Mouse (Mus musculus) cerebellum, adult 8-10 months (tissue): Measurements from ENCODE around the gene Dgkh.

Source experiments
- DNase-seq: peaks from one replicate; pipeline ENCODE4 v3.0.0; 2022

The Dgkh gene

DNA sequence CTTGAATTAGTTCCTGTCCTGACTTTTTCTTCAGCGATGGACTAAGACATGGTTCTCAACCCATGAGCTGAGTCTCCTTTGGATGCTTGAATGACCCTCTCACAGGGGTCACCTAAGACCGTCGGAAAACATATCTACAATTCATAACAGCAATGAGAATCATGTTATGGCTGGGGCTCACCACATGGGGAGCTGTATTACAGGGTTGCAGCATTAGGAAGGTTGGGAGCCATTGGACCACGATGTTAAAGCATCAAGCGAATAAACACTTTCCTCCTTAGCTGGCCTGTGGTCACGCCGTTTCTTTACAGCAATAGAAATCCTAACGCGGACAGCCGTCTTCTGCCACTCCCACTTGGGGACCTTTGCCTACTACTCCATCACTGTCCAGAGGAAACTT, 62.6 kb downstream of the Dgkh start:
- DNase-seq = no peak

DNA sequence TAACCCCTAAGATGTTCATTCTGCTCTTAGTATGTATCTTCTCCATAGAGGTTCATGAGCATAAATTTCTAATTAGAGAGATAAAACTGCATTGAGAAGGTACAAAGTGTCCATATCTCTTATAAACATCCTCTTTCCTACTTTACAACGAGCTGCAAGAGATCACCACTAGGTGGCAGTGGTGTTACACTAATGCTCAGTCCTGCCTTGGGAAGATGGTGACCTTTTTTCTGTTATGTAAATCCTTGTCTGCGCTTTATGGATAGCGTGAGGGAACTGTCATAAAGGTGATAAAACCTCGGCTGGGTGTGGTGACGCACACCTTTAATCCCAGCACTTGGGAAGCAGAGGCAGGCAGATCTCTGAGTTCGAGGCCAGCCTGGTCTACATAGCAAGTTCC, 64.3 kb downstream of the Dgkh start:
- peak; percentile 81 for DNase-seq

DNA sequence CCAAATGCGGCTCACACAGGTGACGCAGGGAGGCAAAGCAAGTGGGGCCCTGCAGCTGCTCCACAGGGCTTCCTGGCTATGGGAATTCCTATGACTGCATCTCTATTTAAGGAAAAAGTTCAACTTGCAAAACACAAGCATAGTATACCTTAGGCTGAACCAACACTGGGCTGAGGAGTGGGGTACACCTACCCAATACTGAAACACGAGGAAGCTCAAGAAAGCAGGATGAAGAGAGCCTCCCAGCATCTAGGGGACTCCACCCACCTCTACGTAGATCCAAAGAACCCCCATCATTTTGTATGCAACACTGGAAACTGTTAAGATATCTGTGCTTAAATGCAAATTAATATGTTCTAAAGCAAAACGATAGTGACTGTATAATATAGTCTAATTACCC, 64.8 kb downstream of the Dgkh start:
- DNase-seq = no peak

DNA sequence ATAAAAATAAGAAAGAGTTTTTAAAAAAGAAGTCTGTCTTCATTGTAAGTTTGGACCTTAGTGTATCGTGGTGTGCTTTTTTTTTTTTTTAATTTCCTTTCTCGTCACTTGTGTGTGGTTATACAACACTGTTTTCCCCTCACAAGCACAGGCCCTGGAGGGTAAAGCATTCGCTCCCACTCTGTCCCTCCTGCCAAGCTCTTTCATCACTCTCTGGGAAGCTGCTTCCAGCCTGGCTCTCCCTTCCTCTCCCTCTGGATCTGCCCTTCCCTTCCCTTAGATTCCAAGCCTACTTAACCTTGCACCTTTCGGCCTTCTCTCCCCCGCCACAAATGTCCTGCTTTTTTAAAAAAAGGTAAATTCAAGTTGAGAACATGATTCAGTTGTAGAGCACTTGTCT, 69.9 kb downstream of the Dgkh start:
- no peak for DNase-seq

DNA sequence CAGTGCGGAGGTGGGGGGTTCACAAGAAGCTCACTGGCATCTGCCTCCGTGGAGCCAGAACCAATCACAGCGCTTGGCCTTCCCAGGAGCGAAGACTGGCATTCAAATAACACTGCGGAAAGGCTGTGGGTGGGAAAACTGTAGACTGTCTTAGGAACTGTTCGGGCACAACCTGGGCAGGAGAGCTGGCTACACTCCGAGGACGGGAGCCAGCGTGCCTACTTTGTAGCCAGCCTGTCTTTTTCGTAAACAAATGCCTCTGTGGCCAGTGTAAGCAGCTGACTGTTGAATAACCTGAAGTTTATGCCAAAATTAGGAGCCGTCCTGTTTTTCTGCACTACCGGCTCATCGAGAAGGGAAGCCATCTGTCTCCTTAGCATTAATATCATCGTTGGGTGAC, 71.1 kb downstream of the Dgkh start:
- DNase-seq = peak; percentile 36

DNA sequence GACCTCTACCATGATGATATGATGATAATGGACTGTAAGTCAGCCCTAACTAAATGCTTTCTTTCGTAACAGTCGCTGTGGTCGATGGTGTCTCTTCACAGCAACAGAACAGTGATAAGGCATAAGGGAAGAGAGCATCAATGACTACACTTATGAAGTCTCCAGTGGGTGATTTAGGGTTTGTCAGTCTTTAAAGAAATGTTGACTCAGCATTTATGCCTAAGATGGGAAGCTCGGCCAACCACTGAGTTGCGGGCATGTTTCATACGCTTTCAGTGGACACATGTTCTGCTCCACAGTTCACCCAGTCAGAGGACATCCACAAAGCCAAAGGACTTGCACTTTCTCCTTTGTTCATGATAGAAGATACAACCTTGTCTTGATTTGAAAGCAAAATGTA, 73.9 kb downstream of the Dgkh start:
- DNase-seq = no peak

DNA sequence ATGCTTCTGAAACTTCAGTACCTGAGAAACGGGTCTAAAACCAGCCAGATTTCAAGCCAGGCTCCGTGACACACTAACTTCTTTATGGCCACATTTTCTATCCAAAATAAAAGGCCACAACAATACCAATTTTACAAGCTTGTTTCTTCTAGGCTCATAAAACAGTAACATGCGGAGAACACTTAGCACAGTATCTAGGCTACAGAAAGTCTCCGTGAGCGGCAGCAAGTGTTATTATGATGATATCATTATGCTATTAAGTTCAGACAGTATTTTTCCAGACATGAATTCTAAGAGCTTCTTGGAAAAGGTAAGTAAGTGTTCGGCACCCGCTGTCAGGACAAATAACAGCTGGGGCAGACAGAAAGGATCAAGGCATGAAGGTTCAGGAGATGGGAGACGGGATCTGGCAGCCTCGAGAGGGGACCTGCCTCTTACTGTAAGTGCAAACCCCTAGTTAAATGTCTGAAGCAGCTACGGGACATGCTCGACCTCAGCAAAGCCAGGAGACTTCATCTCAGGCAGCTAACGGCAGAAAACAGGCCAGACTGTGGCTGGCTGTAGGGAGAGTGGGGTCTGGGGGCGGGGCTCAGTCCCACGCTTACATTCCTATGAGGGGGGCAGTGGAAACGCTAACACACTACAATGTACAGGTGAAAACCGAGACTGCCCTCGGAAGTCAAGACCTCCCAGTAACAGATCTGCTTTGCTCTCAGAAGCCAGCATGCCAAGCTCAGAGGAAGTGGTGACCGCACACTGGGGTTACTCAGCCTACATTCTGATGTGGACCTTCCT, 75.5 kb downstream of the Dgkh start:
- DNase-seq = no peak

DNA sequence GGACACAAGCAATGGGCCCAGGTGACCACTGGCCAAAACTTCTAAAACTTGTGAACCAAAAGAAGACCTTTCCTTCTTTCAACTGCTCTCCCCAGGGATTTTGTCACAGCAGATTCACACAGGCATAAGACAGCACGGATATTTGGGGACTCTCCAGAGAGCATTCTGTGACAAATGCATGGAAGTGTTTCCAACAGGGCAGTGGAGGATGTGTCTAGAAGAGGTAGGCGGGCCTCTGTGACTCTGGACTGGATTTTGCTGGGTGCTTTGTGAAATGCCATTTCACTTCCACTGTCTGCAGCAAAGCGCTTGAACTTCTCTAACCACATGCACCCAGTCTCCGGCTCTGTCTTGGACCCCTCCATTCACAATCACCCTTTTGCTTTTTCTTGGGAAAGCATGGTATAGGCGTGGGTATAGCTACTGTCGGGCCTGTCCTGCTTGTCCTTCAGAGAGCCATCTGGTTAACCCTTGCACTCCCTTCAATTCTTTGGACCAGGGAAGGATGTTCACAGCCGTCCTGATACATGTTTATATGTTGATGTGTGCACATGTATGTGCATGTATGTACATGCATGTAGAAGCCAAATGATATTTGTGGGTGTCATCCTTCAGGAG, 77.5 kb downstream of the Dgkh start:
- no peak for DNase-seq

DNA sequence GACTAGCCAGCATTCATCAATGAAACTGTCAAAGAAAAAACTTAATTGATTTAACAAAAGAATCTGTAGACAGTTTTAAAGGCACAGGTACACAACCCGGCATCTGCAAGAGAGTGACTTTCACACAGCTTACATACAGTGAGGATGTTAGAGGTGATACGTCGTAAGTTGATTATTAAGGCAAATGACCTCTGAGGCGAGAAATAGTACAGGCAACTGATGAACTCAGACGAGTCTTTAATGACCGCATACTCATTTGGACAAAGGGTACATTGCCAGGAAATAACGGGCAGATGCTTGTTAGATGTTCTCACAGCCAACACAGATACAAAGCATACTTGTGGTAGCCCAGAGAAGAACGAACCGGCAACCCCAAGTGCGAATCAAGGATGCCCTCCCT, 78.4 kb downstream of the Dgkh start:
- no peak for DNase-seq

DNA sequence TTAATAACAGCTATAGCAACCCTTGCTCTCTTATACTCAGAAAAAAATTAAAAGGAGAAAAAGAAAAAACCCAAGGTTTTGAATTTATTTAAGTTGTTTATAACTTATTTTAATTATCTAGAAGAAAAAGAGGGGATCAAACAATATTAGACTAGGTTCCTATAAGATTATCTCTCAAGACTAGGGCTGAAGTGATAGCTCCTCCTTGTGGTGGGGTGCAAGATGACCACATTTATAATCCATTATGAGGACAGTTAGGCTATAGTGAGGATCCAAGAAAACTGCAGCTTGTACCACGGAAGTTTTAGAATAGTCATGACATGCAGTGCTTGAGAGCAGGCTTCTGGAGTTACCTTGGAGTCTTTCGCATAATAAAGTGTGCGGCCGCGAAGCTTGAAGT, 79.2 kb downstream of the Dgkh start:
- no peak for DNase-seq

DNA sequence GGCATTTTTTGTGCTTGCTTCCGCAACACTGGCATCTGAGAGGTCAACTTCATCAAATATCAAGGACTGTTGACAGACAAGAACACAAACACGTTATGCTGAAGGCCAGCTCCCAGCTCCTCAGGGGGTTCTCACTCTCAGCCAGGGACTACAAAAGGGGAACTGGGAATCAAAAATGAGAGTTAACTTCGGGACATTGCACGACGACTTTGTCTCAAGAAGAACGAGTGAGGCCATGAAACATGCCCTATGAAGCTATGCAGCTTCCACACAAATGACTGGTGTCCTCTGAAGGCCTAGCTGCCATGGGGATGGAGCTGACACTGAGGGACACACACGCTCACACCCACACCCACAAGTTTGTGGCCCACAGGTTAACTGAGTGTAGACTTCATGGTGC, 80.9 kb downstream of the Dgkh start:
- no peak for DNase-seq

DNA sequence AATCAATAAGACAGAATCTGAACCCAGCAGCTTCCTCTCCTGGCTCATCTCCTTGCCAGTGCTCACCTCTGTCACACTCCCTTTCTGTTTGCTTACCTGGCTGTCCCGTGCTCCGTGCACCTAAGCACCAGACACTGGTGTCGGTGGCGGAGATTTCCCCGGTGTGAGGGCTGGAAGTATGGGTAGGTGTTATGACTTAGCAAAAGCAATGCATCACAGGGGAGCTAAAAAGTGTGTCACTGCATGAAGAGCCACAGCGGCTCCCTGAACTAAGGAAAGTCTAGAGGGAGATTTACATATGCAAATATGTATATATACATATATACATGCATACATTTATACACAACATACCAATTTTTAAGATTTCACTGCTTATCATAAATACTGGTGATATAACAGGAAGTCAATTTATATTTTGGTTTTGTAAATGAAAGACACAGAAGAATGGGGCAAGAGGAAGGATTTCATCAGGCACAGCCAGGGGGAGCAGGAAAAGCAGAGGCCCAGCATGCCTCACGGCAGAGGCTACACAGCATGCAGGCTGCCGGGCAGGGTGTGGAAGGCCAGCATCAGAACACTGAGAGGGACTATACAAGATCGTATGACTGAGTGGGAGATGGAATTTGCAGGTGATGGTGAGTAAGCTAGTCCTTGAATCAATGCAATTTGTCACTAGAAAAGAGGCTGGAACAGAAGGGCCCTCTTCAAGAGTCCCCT, 82.0 kb downstream of the Dgkh start:
- no peak for DNase-seq

DNA sequence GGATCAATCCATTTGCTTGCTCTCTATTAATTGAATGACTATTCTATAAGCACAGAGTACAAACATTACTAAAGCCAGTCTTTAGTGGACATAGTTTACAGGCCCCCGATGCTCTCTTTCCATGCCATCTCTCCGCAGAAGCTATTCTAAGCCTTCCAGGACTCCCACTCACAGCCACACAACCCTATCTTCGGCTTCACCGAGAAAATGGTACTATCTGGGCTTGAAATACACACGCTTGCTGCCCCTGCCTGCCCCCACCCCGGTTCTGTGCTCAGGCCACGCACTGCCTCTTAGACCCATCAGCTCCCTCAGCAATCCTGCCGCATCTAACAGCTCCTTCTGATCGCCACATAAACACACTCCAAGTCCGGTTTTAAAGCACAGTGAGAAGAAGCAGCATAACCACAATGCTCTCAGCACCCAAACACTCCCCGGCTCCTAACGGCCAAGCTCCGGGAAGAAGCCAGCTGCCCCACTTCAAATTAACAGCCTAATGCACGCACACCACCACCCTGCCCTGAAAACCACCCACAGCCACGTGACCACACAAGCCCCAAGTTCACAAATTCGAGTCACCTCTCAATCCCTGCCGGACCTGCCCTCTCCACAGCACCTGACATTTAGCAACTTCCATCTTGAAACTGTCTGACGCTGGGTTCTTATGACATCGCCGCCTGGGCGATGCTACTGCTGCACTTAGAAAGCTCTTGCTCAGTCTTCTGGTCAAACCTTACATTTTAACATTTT, 82.9 kb downstream of the Dgkh start:
- no peak for DNase-seq

DNA sequence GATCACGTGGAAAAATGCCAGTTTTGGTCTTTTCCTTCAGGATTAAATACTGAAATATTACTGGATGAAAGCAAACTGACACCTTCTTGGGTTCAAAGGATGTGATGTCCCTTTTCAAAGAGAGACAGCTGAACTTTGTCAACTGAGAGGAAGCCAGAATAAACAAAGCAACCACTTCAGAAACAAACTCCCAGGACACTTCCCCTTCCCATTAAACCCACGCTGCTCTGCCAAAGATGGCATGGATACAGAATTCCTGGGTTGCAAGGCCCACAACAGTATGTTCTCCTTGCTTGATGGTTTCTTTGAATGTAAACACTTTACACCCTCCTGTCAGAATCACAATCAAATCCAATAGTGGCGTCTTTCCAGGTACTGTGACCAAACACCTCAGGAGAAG, 87.0 kb downstream of the Dgkh start:
- DNase-seq = no peak

DNA sequence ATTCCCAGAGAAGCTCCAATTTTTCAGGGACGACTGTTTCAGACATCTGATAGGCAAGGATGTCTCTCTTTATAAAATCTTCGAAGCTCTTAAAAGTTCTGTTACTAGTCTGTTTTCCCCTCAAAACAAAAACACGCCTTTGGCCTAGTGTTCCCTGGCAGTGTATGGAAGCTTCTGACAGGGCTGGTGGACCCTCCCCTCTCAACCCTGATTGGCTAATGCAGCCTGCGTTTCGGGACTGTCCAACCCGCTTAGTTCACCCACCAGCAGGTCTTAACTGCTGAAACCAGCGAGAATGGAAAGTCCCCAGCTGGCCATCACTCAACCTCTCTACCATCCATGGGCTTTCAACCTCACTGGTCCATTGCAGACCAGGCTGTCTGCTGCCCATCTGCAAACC, 91.3 kb downstream of the Dgkh start:
- no peak for DNase-seq

DNA sequence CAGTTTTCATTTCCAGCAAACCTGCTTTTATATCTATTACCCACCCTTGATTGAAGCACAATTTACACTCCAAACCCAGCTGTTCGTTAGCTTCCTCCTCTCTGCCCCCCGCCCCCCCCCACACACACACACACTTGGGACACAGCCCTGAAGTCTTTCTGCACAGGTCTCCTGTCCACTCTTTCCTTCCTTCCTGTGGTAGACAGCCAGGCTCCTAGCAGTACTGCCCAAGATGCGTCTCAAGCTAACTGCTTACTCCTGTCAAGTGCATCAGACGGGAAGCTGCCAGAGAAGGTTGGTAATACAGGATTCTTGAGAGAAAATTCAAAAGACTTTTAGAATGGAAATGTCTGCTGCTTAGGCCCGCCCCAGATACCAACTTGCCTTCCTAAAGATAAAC, 92.9 kb downstream of the Dgkh start:
- no peak for DNase-seq

DNA sequence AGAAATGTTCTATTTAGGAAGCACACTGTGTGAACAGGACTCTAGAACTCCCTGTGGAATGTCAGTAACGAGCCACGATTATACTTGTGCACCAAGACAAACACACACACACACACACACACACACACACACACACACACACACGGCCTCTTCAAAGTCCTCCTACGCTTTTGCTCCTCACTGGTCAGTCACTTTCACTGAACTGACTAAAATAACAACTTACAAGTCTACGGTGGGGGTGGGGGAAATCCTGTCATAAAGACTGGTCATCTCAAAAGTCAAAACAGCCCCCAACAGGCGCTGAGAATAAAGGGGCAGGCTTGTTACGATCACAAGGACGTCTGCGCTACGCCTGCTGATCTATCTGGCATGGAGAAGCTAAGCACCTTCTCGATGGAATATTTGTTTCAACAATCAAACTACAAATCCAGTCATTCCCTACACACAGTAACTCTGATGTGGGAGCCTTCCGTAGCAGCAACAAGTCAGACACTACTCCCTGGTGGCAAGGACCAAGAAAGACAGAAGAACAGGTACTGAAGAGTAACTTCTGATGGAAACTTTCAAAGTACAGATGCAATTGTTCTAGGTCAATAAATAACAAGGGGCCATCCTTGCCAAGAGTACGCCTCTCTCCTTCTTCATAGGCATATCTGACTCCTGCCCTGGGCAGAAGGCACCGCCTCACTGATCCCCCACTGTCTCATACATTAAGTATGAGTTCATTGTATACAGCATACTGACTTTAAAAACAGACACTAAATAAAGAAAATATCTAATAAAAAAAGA, 96.8 kb downstream of the Dgkh start:
- no peak for DNase-seq

DNA sequence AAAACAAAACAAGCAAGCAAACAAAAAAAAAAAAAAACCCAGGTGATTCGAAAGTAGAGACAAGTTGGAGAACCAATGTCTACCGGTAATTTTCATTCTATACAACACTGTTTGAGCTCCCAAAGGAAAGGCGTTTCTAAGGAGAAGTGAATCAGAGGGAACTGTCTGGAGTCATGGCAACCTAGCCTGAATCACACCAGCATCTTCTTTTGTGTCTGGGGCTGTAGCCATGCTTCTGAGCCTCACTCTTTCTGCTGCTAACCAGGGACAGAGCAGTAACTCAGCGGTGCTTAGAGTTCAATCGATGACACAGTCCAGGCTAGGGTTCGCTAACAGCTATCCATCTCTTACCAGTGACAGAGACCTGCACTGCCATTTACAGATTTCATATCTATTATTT, 99.8 kb downstream of the Dgkh start:
- no peak for DNase-seq

DNA sequence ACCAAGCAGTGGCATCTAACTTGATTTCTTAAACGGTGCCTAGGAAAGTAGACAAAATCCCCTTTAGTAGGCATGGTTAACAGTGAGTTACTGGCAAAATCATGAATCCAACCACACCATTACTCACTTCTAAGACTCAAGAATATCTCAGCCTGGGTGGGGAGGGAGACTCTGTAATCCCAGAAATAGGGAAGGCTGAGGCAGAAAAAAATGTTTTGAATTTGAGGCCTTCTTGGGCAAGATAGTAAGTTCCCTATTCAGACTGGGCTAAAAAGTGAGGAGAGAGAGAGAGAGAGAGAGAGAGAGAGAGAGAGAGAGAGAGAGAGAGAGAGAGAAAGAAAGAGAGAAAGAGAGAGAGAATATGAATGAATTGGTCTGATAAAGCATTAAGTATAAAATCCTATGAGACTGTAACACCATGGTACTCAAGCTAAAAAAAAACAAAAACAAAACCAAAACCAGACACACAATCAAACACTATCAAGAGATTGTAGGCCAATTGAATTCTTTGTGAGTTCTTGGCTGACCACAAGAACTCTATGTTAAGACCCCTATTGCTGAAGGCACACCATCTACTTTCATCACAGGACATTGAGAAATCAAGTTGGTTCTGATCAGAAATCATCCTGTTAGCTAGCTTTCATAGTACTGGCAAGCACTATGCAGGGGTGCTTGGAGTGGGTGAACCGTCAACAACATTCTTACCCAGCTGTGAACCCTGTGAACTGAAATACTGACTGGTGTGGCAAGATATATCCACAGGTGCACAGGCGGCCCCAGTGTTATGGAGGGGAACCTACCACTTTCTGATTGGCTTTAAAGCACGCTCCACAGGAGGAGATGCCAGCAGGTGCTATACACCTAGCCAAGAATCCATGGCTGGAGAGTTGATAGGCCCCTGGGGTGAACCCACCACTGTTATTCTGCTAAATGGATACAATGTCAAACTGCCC, 101.4 kb downstream of the Dgkh start:
- DNase-seq = no peak

DNA sequence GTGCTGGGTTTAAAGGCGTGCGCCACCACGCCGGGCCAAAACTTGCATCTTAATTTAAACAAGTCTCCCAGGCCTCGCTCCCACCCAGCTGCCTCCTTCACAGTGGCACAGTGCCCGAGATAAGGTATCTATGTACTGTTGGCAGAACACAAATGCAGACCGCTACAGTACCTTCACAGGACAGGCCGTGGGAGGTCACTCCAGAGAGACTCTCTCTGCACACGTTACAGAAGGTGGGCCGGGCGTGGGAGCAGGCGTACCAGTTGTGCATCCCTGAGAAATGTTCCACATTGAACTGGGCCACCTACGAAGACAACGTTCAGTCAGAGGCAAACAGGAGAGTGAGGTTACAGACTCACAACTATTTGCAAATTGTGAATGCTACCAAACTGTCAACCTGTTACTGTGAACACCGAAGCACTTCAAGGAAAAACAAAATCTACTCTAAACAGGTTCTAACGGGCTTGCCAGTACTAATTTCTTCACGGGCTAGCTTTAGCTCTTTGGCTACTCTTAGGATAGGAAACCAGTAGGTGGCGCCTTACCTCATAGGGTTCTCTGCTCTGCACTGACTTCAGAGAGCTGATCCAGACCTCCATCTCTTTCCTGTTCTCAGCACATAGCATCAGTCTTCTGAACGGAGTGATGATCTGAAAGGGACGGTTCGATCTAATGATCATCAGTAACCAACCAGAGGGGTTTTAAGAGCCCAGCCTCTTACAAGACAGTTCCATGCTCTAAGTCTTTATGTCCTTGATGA, 104.9 kb downstream of the Dgkh start:
- DNase-seq = peak; percentile 32

DNA sequence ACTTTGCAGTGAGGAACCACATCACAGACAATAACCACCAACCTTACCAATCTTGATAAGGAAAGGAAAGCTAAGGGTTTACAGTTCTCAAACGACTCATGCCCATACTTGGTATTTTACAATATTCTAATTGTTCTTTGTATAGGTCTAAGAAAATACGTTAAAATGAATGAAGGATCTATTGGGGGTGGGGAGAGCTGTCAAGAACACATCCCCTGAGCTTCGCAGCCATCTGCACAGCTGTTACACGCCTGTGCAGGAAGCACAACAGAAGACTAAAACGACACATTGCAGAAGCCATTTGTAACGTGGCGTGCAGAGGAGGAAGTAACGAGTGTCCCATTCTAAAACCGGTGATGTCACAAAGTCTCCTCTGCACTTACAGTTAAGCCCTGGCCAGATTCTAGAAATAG, 113.7 kb downstream of the Dgkh start:
- no peak for DNase-seq
